Mouse (Mus musculus) cerebral cortex, adult 2 months (tissue): ENCODE measurements around the gene 4930550L24Rik.

ENCODE experiments used
- WGBS: fragments of 180-500 bp; shearing (Covaris S2); methylation state at CpG from one replicate; pipeline ENCODE4 v1.1.7; 2018; 5-methylcytosine and 5-hydroxymethylcytosine counted together

Gene 4930550L24Rik

GRCm38 (mm10) chrX:58909060-58909459 is at the start of gene 4930550L24Rik:
Gene 4930550L24Rik (plus strand): TSS chrX:58909360.
- WGBS, result 83% methylated on average over 2 of the region's 2 CpGs

DNA sequence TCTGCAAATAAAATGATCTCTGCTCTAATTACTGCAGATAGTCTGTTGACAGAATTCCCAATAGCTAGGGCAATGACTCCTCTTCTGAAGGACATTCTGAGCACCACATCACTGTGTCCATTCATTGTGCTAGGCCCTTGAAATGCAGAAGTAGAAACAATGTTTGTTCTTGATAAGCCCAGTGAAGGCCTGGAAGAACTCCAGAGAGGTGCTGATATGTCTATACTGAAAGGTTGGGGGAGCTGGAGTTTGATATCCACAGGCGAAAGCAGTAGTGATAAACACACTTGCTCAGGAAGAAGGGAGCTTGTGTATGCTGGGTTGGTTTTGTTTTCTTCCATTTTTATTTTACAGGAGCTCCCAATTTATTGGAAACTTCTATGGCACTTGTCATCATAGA is 8.4 kb upstream of the 4930550L24Rik start:
- WGBS, result 88% methylated on average over 1 of the region's 1 CpGs

- WGBS, result 56% methylated on average over 2 of the region's 2 CpGs
These were observed 58.8 kb downstream of the 4930550L24Rik start for GRCm38 (mm10) chrX:58967969-58968368.
